Mouse (Mus musculus) kidney, adult 8-10 months (tissue): ENCODE results near the gene Cacng1.
A peak's percentile ranks its signal among the peaks of the same experiment; 100 is the strongest.

Source experiments
- DNase-seq, 2 experiments: peaks; one replicate each; pipeline ENCODE4 v3.0.0; 2022

Gene Cacng1

DNA sequence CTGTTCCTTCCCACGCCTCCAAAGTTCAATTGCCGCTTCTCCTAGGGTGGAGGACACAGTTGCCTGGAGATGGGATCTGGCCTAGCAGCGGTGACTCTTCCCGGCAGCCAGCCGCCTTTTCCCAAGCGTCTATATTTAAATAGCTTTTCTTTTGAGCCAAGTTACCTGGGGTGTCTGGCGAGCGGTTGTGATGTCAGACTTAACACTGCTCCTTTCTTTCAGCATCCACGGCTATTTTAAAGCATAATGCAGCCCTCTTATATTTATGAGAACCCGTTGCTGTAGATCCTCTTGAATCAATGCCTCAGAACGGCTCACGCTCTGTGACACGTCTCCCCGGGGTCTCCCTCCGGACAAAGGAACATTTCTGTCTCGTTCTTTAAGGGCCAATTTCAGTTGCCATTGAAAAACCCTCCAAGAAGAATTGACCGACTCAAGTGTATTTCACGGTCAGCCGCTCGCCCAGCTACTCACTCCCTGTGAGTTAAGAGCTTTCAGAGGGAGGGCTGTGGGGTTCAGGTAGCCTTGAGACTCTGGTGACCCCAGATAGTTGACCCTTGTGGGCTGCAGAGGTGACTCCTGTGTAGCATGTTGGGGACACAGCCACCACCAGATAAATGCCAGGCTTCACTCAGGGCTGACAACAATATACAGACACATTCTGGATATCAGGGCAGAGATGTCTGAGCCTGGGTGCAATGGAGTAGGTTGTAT is 8.3 kb downstream of the Cacng1 start:
- DNase-seq: no peak

DNA sequence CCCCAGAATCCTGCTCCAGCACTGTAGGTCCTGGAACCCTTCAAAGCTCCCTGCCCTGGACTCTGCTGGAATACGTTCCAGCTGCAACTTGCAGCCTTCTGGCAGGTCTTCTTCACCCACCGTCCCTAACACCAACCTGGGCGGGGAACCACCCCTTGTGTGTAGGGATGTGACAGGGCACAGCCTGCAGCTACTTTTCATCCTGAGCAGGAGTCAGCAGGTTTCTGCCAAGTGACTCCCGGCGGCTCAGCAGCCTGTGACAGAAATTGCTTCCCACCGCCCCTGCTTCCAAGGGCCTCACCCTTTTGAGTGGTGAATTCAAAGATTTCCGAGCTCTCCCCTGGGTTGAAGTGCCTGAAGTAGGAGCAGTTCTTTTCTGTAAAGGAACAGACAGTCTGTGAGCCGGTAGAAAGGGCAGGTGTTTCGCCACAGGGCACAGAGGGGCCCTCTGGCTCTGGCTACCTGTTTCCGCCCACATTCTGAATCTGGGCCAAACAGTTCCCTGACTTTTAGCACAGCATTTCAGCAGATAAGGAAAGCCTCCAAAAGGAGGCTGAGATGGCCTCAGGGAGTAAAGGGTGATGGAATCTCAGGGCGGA is 10.7 kb downstream of the Cacng1 start:
- DNase-seq: peak in 1 of 2 experiments; percentile 7

DNA sequence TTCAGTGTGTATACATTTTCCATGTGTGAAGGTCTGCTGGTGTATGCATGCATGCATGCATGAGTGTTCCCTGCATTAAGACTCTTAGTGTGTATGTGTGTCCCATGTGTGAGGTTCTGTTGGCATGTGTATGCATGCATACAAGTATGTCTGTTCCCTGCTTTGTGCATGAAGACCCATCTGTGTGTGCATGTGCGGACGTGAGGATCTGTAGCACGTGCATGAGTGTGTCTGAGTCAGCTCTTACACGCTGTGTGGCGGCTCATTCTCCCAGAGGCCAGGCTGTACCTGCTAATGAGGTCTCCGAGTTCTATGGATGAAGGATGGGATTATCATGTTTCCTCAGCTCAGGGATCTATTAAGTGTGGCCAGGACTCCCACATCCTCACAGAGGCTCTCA is 11.3 kb downstream of the Cacng1 start:
- DNase-seq: no peak

DNA sequence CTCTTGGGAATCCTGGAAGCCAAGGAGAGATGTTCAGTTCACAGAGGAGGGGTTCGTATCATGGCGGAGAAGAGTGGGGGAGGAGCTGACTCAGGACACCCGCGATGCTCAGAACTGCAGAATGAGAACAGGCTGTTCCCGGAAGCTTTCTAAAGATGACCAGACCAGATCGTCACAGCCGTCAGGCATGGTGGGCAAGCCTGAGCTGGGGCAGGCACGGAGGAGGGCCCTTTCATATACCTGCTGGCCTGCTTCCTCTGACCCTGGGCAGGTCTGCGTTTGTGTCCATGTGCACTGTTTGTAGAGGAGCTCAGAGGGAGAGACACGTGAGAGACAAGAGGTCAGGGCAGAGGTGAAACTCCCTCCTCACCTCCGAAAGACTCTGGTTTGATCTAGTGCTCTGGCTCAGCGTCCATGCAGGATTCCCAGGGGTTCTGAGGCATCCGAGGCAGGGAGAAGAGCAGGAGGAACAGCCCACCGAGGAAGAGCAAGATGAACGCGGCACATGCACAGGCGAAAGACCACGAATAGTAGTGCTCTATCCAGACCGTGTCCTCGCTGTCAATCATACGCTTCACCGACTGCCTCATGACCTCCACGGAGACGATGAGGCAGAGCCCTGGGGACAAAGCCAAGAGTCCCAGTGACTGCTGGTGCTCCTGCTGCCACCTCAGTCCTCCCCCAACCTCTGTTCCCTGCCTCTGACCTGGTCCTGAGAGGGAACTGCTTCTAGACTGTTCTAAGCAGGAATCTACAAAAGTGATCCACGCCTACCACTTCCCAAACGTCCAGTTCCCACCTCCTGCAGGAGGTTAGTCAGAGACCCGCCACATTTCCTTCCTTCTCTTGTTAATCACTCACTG is 12.8 kb downstream of the Cacng1 start:
- peak in 1 of 2 experiments; percentile 30 for DNase-seq

DNA sequence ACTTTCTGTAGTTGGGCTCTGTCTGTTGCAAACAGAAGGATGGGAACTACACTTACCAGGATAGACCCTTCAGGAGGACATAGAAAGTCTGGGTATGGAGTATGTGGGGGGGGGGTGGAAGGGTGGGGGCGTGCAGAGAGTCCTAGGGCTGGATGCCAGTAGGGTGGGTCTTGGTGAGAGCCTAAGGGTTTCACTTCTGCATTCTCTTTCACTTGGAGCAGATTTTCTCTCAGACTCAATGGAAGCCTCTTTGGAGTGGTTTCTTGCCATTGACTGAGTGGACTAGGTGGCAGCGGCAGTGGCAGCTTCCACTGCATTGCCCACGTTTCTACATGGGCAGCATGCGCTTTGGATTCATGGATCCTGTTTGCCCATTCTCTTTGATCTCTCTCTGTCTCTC is 16.4 kb downstream of the Cacng1 start:
- DNase-seq: no peak

DNA sequence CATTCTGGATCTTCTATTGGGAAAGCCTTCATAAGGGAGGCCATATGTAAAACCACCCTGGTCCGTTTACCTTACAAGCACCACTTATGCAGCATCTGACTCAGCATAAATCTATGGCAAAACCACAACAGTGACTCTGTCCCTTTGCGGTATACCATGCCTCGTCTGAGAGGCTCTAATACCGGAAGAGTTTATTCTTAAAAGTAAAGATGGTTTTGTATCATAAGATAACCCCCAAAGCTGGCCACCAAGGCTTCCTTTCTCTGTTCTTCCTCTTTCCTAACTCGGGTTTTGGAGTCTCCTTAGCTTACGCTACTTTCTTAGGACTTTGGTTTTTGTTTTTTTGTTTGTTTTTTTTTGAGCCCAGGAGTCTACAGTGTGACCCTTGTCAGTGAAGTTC is 23.0 kb downstream of the Cacng1 start:
- no peak for DNase-seq

DNA sequence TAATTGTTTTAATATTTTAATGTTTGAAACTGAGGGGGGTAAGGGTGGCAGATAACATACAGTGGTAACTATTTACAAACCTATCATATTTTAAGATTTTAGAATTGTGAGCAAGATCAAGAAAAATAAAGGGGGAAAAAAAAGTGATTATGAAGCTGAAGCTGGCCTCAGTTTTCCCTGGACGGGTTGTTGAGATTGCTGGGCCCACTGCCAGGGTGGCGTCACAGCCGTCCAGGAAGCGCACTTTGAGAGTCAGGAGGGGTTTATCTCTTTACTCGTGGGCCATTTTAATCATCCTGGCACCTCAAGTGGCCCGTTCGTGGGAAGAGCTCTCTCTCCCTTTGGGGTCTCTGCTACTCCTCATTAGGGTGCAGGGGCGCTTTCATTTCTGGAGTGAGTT is 24.8 kb downstream of the Cacng1 start:
- no peak for DNase-seq

DNA sequence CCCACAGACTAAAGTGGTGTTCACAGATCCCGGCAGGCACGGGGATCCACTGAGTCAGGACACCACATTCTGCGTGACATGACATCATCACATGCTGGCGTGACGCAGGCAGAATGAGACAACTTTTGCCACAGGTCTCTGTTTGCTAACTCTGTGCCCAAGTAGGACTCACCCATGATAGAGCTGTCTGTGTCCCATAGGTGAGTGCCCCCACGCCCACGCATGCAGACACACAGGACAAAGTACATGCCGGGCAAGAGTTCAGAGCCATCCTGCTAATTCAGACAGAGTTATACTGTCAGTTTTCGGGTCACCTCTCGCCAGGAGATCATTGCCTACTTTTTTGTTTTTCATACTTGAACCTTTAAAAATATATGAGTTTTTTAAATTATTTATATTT is 27.8 kb downstream of the Cacng1 start:
- no peak for DNase-seq

DNA sequence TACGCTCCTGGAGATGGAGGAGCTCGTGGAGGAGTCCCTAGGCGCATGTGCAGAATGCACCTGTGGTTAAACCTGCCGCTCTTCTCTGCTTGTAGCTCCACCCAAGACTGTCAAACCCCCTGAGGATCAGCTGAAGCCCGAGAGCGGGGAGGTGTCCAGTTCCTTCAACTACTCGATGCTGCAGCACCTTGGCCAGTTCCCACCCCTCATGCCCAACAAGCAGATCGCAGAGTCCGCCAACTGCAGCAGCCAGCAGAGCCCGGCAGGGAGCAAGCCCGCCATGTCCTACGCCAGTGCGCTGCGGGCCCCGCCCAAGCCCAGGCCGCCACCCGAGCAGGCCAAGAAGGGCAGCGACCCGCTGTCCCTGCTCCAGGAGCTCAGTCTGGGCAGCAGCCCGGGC is 30.0 kb downstream of the Cacng1 start:
- DNase-seq: no peak

DNA sequence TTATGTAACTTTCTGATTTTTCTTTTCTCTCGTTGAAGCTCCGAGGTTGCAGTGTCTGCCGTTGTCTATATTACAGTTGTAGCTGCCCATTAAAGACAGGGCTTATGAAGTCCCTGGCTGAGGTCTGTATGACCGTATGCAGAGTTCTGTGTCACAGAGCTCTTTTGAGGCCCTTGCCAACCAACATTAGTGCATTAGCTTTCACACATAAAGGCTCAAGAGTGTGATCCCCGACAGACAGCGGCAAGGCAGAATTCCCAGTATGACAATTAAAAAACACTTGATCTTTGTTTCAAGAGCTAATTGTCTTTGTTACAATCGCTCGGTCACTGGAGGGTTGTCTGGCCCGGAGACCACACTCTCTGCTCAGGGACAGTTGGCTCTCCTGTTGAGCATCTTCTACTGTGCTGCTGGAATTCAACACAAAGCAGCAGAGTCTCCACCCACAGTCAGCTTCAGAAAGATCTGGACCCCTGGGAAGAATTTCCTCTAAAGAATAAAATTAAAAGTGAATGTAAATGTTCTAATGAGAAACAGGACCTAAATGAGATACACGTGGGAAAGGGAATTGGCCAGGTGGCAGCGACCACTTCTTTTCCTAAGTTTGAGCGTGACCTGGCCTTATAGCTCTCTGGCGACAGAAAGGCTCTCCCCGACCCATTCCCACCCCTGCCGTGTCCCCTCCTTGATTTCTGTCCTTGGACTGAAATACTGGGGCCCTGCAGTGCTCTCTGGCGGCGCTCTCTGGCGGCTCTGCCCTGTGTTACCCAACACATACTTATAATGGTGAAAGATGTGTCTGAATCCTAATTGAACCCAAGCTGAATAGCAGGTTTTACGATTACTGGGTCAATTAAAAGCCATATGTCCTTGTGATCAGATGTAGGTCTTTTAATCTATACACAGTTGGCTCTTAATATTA is 32.5 kb downstream of the Cacng1 start:
- DNase-seq: no peak

DNA sequence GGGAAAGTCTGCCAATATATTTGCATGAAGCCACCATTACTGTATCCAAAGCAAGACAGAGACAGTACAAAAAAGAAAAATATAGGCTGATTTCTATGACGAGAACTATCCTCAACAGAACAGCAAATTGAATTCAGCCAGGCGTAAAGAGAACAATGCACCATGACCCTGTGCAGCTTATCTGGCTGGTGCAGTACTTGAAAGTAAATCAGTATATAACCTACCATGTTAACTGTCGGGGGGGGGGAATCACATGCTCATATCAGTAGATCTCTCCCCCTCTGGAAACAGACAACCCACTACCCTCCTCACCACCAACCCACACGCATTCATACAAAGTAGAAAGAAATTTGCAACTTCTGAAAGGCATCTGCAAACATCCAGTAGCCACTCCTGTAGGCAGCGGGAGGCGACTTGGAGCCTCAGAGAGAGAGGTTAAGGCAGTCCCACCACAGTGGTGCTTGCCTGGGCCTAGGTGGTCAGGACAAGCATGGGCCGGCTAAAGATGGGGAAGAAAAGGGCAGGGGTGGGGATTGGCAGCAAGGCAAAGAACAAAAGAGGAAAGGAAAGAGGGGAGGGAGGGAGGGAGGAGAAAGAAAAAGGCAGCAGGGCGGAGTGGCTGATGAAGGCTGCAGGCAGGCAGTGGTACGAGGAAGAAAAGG is 33.5 kb downstream of the Cacng1 start:
- no peak for DNase-seq

DNA sequence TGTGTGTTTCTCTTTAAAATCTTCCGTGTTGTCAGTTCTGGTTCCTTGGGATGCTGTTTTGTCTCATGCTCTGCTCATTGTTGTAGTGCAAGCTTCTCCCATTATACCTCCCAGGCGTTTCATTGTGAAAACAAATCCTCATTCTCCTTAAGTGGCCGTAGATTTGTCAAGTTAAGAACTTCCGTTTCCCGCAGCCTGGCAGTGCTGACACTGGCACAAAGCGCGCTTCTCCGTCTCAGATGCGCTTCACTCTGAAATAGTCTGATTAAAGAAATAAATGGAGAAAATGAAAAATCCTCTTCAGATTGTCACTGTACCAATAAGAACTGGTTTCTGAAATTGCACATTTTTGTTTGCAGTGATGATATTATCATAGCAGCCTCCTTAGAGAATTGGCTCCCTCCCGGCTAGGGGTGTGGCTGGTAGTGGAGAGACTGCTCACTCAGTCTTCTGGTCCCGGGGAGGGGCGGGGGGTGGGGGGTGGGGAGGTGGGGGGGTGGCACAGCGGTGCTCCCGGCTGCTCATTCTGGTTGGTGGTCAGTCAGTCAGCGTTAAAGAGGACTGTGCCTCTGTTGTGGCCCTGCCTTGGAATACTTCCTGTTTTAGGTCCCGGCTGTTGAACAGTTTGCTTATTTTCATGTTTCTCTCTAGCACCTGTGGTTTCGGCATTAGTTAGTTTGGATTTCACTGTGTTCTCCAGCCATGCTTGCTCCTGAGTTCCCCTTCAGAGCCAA is 39.9 kb downstream of the Cacng1 start:
- no peak for DNase-seq

DNA sequence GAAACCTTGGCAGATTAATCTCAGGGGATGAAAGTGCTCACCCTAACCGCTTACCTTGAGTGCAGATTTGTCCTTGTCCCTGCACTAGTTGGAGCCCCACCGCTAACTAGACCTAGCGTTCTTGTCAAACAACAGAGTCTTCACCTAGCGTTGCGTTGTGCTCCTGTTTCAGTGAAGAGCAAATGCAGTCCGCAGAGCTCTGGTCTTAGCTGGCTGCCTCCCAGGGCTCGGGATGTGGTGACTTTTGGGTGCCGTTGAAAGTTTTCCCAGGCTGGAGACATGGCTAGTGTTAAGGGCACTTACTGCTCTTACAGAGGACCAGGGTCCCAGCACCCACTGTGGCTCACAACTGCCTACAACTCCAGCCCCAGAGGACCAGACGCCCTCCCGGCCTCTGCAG is 41.1 kb downstream of the Cacng1 start:
- no peak for DNase-seq

DNA sequence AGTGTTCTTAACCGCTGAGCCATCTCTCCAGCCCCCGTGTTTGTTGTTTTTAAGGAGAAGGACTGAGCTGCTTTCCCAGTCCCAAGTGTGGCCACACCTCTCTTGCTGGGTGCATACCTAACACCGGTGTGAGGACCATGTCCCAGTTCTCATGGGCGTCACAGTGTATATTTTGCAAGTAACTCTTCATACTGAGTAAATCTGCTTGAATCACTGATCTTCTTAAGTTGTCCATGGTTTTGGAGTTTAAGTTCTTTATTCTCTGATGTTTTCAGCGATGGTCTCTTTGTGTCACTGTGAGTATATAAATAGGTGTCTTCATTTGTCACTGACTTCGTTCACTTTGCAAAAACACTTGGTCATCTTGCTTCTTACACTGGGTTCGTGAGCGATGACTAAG is 41.7 kb downstream of the Cacng1 start:
- no peak for DNase-seq

DNA sequence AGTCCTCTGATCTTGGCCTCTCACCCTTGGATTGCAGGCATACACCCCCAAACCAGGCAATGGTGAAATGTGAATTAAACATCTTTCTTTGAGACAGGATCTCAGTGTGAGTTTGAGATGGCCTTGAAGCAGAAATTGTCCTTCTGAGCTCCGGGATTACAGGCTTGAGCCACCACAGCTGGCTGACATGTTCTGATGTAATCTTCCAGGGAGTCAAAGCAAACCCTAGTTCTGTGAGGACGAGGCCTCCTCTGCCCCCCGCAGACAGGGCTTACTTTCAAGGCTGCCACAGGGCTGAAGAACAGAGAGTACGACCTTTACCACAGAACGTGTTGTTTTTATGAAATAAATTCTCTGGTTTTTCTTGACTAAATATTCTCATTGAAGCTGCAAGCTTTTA is 42.3 kb downstream of the Cacng1 start:
- DNase-seq: no peak

DNA sequence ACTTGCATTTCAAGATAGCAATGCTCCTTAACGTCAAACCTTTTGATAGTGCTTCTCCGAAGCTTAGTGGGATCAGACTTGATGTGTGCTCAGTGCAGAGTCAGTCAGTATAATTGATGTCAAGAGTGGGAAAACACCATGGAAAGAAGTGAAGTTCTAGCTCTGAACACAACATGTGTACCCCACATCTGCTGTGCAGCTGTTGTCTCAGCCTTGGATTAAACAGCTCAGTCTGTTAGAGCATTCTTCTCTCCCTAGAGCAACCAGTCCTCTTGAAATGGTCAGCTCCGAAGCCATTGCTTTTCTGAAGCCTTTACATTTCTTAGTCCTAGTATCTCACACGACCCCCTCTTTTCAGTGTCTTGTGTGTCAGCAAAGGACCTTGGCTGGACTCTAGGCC is 47.3 kb downstream of the Cacng1 start:
- no peak for DNase-seq

DNA sequence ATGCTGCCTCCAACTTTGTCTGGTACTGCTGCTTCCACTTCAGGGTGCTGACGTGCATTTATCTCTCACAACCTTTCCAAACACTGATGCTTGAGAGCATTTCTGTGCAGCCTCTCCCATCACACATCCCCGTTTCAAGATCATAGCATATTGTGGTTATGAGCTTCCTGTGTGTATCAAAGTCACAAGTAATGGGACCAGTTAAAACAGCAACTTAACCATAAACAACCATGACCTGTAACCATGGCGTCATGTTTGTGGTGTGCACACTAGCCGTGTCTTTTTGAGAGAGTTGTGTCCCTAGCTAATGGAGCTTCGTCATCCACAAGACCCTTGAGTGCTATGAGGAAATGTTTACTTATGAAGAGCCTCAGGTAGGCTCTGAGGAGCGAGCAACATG is 48.1 kb downstream of the Cacng1 start:
- DNase-seq: no peak

DNA sequence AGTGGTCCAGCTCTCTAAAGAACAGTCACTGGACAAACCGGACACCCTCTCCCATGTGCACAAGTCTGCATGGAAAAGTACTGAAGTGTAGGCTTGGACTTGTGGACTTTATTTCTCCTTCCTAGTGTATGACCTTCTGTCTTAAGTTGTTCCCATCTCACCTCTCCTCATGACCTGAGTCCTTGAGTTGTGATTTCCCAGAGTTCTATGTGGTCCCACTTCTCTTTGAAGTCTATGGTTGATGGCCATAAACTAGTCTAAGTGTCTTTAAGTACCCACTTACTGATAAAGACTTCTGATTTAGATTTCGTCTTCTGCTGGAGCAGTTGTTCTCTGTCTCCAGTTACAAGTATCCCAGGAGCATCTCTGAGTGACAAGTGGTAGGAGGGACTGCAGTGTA is 48.8 kb downstream of the Cacng1 start:
- no peak for DNase-seq

DNA sequence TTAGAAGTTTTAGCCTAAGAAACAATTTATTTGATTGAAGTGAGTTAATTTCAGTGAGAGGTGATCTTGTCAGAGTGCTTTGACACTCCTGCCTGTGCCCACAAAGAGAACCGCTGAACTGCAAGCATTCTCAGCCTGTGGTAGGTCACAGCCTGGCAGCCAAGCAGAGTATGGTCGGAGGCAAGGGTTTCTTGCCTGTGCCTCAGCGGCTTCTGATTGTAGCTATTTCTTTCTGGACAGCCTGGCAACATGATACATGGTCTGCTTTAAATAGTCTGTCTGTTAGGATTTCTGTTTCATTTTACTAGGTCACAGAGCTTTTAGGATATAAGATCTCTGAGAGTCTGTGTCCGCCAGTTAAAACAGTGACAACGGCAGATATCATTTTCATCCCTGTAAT is 53.7 kb downstream of the Cacng1 start:
- DNase-seq: no peak

DNA sequence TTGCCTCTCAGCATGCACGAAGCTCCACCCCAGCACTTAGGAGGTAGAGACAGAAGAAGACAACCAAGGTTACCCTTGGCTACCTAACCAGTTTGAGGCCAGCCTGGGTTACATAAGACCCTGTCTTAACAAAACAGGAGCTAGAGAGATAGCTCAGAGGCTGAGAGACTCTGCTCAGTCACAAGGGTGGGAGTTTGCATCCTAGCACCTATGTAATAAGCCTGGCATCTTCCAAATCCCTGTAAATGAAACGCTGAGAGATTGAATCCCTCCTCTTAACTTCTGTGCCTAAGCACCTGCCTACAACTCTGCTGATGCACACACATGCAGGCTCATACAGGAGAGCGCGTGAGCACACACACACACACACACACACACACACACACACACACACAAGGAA is 55.9 kb downstream of the Cacng1 start:
- no peak for DNase-seq

DNA sequence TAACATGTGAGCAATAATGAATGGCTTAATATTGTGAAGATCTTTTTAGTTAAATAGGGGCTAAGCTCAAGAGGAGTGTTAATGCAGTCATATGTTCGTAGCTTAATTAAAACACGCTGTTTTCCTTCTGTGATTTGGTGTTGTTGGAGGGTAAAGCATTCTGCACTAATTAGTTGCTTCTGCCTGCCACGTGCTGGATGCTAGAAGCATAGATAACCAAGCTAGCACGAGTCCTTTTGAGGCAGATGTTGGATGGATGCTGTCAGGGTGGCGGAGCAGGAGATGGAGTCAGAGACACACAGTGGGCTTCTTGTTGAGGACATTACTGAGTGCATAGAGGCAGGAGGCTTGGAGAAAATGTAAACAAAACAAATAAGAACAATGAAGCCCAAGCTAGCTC is 59.2 kb downstream of the Cacng1 start:
- DNase-seq: no peak

DNA sequence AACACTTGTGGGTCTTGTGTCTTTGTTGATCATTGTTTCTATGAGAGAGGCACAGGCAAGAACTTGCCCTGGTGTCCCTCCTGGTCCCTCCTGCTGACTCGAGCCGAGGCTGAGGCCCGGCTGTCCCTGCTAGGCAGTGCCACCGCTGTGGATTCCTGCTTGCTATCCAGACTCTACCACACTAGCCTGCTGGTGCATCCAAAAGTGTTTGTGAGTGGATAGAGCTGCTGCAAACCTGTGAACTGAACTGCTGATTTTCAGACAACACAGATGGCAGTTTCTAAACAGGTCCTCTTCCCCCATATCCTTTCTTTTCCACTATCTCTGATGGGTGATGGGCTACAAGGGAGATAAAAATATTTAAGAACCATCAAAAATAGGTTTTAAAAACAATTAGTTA is 60.8 kb downstream of the Cacng1 start:
- DNase-seq: no peak
